Mouse (Mus musculus): ENCODE data around the gene Prex1. TPM values are rescaled to one million over a fixed set of nuclear protein-coding genes. Genes with fewer than 3 reads are reported as not detected.

Gene Prex1
- polyA plus RNA-seq, 1 experiment from 2014 or later: 26.6 TPM

GRCm38 (mm10) chr2:166563890-166564289 is 149.7 kb downstream of the Prex1 start:
- no peak overlapping the region for H3K4me3 ChIP-seq (ENCODE audit: low read depth, low read length)
- peaks cover 6% of the 10 kb centered on the region; the same call in 1 of the 2 replicates for H3K4me1 ChIP-seq (ENCODE audit: control insufficient read depth, insufficient read depth, low read length)
- H3K9ac ChIP-seq (ENCODE audit: low read depth, low read length): no peak overlapping the region
- H3K27me3 ChIP-seq (replicated peaks; ENCODE audit: control insufficient read depth, insufficient read depth, low read length): no peaks in the 10 kb centered on the region
- H3K36me3 ChIP-seq (ENCODE audit: control insufficient read depth, insufficient read depth, low read length): peaks cover 20% of the 10 kb centered on the region; the same call in 1 of the 2 replicates
- 7% methylated on average over 6 of the region's 6 CpGs for WGBS
- H3K9me3 ChIP-seq (ENCODE audit: control insufficient read depth, low read length): no peaks in the 10 kb centered on the region
- H3K4me2 ChIP-seq (ENCODE audit: low read depth, low read length): peak overlapping the region; percentile 45
- peak; percentile 60 for ATAC-seq (ENCODE audit: low read depth)
- no peak overlapping the region for H3K27ac ChIP-seq (replicated peaks; ENCODE audit: low read depth, low read length)
- peak; percentile 87 for DNase-seq (ENCODE audit: low spot score)

- 89% methylated on average over 9 of the region's 9 CpGs for WGBS
Measured at GRCm38 (mm10) chr2:166563076-166563475, 150.6 kb downstream of the Prex1 start.

GRCm38 (mm10) chr2:166561781-166562180 is 151.9 kb downstream of the Prex1 start:
- Histone ChIP-seq H3K9me3 (ENCODE audit: control insufficient read depth, low read length) (no peaks in the 10 kb centered on the region), H3K4me2 (ENCODE audit: low read depth, low read length) (no peak overlapping the region), H3K27me3 (replicated peaks; ENCODE audit: control insufficient read depth, insufficient read depth, low read length) (no peaks in the 10 kb centered on the region), H3K4me1 (ENCODE audit: control insufficient read depth, insufficient read depth, low read length) (peaks cover 6% of the 10 kb centered on the region; the same call in 1 of the 2 replicates), H3K36me3 (ENCODE audit: control insufficient read depth, insufficient read depth, low read length) (0 out of 2 replicates have a peak, but pooled peaks cover 2% of the 10 kb centered on the region), H3K4me3 (ENCODE audit: low read depth, low read length) (no peak overlapping the region), H3K9ac (ENCODE audit: low read depth, low read length) (no peak overlapping the region), H3K27ac (replicated peaks; ENCODE audit: low read depth, low read length) (no peak overlapping the region)
- DNase-seq (ENCODE audit: low spot score) (no peak), ATAC-seq (ENCODE audit: low read depth) (no peak)
- 54% methylated on average over 7 of the region's 7 CpGs for WGBS

More at GRCm38 (mm10) chr2:166563076-166563475, 150.6 kb downstream of the Prex1 start:
- Histone ChIP-seq H3K9ac (ENCODE audit: low read depth, low read length) (no peak overlapping the region), H3K36me3 (ENCODE audit: control insufficient read depth, insufficient read depth, low read length) (peaks cover 12% of the 10 kb centered on the region; the same call in 1 of the 2 replicates), H3K4me3 (ENCODE audit: low read depth, low read length) (no peak overlapping the region), H3K27ac (replicated peaks; ENCODE audit: low read depth, low read length) (no peak overlapping the region), H3K27me3 (replicated peaks; ENCODE audit: control insufficient read depth, insufficient read depth, low read length) (no peaks in the 10 kb centered on the region), H3K4me2 (ENCODE audit: low read depth, low read length) (no peak overlapping the region), H3K4me1 (ENCODE audit: control insufficient read depth, insufficient read depth, low read length) (peaks cover 6% of the 10 kb centered on the region; the same call in 1 of the 2 replicates), H3K9me3 (ENCODE audit: control insufficient read depth, low read length) (no peaks in the 10 kb centered on the region)
- ATAC-seq (ENCODE audit: low read depth) (no peak), DNase-seq (ENCODE audit: low spot score) (no peak)

GRCm38 (mm10) chr2:166560826-166561225 is 152.8 kb downstream of the Prex1 start:
- no peak overlapping the region for H3K27ac ChIP-seq (replicated peaks; ENCODE audit: low read depth, low read length)
- H3K4me3 ChIP-seq (ENCODE audit: low read depth, low read length): no peak overlapping the region
- no peaks in the 10 kb centered on the region for H3K27me3 ChIP-seq (replicated peaks; ENCODE audit: control insufficient read depth, insufficient read depth, low read length)
- no peak overlapping the region for H3K4me2 ChIP-seq (ENCODE audit: low read depth, low read length)
- H3K36me3 ChIP-seq (ENCODE audit: control insufficient read depth, insufficient read depth, low read length): no peaks in the 10 kb centered on the region
- no peak overlapping the region for H3K9ac ChIP-seq (ENCODE audit: low read depth, low read length)
- peaks cover 6% of the 10 kb centered on the region; the same call in 1 of the 2 replicates for H3K4me1 ChIP-seq (ENCODE audit: control insufficient read depth, insufficient read depth, low read length)
- 81% methylated on average over 6 of the region's 7 CpGs for WGBS
- no peaks in the 10 kb centered on the region for H3K9me3 ChIP-seq (ENCODE audit: control insufficient read depth, low read length)
- ATAC-seq (ENCODE audit: low read depth) (no peak), DNase-seq (ENCODE audit: low spot score) (no peak)

GRCm38 (mm10) chr2:166559531-166559930 is 154.1 kb downstream of the Prex1 start:
- Histone ChIP-seq H3K4me1 (ENCODE audit: control insufficient read depth, insufficient read depth, low read length) (peaks cover 6% of the 10 kb centered on the region; the same call in 1 of the 2 replicates), H3K9ac (ENCODE audit: low read depth, low read length) (no peak overlapping the region), H3K4me3 (ENCODE audit: low read depth, low read length) (no peak overlapping the region), H3K27me3 (replicated peaks; ENCODE audit: control insufficient read depth, insufficient read depth, low read length) (no peaks in the 10 kb centered on the region), H3K27ac (replicated peaks; ENCODE audit: low read depth, low read length) (no peak overlapping the region), H3K9me3 (ENCODE audit: control insufficient read depth, low read length) (no peaks in the 10 kb centered on the region), H3K36me3 (ENCODE audit: control insufficient read depth, insufficient read depth, low read length) (no peaks in the 10 kb centered on the region), H3K4me2 (ENCODE audit: low read depth, low read length) (no peak overlapping the region)
- ATAC-seq (ENCODE audit: low read depth): no peak
- WGBS: 21% methylated on average over 10 of the region's 10 CpGs
- no peak for DNase-seq (ENCODE audit: low spot score)

- Histone ChIP-seq H3K9me3 (ENCODE audit: control insufficient read depth, low read length) (no peaks in the 10 kb centered on the region), H3K4me3 (ENCODE audit: low read depth, low read length) (no peak overlapping the region), H3K27me3 (replicated peaks; ENCODE audit: control insufficient read depth, insufficient read depth, low read length) (no peaks in the 10 kb centered on the region), H3K27ac (replicated peaks; ENCODE audit: low read depth, low read length) (no peak overlapping the region), H3K4me1 (ENCODE audit: control insufficient read depth, insufficient read depth, low read length) (peaks cover 12% of the 10 kb centered on the region), H3K36me3 (ENCODE audit: control insufficient read depth, insufficient read depth, low read length) (no peaks in the 10 kb centered on the region), H3K4me2 (ENCODE audit: low read depth, low read length) (no peak overlapping the region), H3K9ac (ENCODE audit: low read depth, low read length) (no peak overlapping the region)
- ATAC-seq (ENCODE audit: low read depth): no peak
- 60% methylated on average over 2 of the region's 2 CpGs for WGBS
- DNase-seq (ENCODE audit: low spot score): no peak
Measured at GRCm38 (mm10) chr2:166555508-166555907, 158.1 kb downstream of the Prex1 start.

GRCm38 (mm10) chr2:166554169-166554505 is 159.5 kb downstream of the Prex1 start:
- H3K36me3 ChIP-seq (ENCODE audit: control insufficient read depth, insufficient read depth, low read length): no peaks in the 10 kb centered on the region
- WGBS: 75% methylated on average over 11 of the region's 11 CpGs
- H3K4me3 ChIP-seq (ENCODE audit: low read depth, low read length): no peak overlapping the region
- H3K4me1 ChIP-seq (ENCODE audit: control insufficient read depth, insufficient read depth, low read length): peaks cover 6% of the 10 kb centered on the region; the same call in 1 of the 2 replicates
- H3K27ac ChIP-seq (replicated peaks; ENCODE audit: low read depth, low read length): no peak overlapping the region
- DNase-seq (ENCODE audit: low spot score) (no peak), ATAC-seq (ENCODE audit: low read depth) (no peak)
- H3K9me3 ChIP-seq (ENCODE audit: control insufficient read depth, low read length): no peaks in the 10 kb centered on the region
- no peaks in the 10 kb centered on the region for H3K27me3 ChIP-seq (replicated peaks; ENCODE audit: control insufficient read depth, insufficient read depth, low read length)
- H3K4me2 ChIP-seq (ENCODE audit: low read depth, low read length): no peak overlapping the region
- H3K9ac ChIP-seq (ENCODE audit: low read depth, low read length): no peak overlapping the region

- DNase-seq (ENCODE audit: low spot score): peak; percentile 71
Measured at GRCm38 (mm10) chr2:166553502-166554168, 160.0 kb downstream of the Prex1 start.

GRCm38 (mm10) chr2:166552657-166553056 is 161.0 kb downstream of the Prex1 start:
- H3K4me2 ChIP-seq (ENCODE audit: low read depth, low read length): no peak overlapping the region
- WGBS: 63% methylated on average over 6 of the region's 6 CpGs
- H3K9ac ChIP-seq (ENCODE audit: low read depth, low read length): no peak overlapping the region
- no peak for ATAC-seq (ENCODE audit: low read depth)
- H3K27me3 ChIP-seq (replicated peaks; ENCODE audit: control insufficient read depth, insufficient read depth, low read length): no peaks in the 10 kb centered on the region
- H3K4me3 ChIP-seq (ENCODE audit: low read depth, low read length): no peak overlapping the region
- H3K36me3 ChIP-seq (ENCODE audit: control insufficient read depth, insufficient read depth, low read length): no peaks in the 10 kb centered on the region
- DNase-seq (ENCODE audit: low spot score): no peak
- H3K9me3 ChIP-seq (ENCODE audit: control insufficient read depth, low read length): no peaks in the 10 kb centered on the region
- H3K4me1 ChIP-seq (ENCODE audit: control insufficient read depth, insufficient read depth, low read length): peaks cover 6% of the 10 kb centered on the region; the same call in 1 of the 2 replicates
- H3K27ac ChIP-seq (replicated peaks; ENCODE audit: low read depth, low read length): no peak overlapping the region

More at GRCm38 (mm10) chr2:166553502-166554168, 160.0 kb downstream of the Prex1 start:
- 33% methylated on average over 17 of the region's 18 CpGs for WGBS
- H3K9ac ChIP-seq (ENCODE audit: low read depth, low read length): 0 out of 2 replicates have a peak overlapping the region, but pooled peaks have one; percentile 6
- ATAC-seq (ENCODE audit: low read depth): no peak
- no peaks in the 10 kb centered on the region for H3K36me3 ChIP-seq (ENCODE audit: control insufficient read depth, insufficient read depth, low read length)
- H3K4me3 ChIP-seq (ENCODE audit: low read depth, low read length): no peak overlapping the region
- H3K27me3 ChIP-seq (replicated peaks; ENCODE audit: control insufficient read depth, insufficient read depth, low read length): no peaks in the 10 kb centered on the region
- H3K4me1 ChIP-seq (ENCODE audit: control insufficient read depth, insufficient read depth, low read length): peaks cover 6% of the 10 kb centered on the region; the same call in 1 of the 2 replicates
- H3K9me3 ChIP-seq (ENCODE audit: control insufficient read depth, low read length): no peaks in the 10 kb centered on the region
- peak overlapping the region; percentile 21; the same call in 1 of the 2 replicates for H3K4me2 ChIP-seq (ENCODE audit: low read depth, low read length)
- H3K27ac ChIP-seq (replicated peaks; ENCODE audit: low read depth, low read length): no peak overlapping the region; the same call in 1 of the 2 replicates
